Mouse (Mus musculus): ENCODE measurements at regions not wholly inside any gene's neighbourhood (a gene's known extent, or its start where the extent isn't known, plus 50 kb on each side); places are given as distances from the start of the nearest gene placed in this dataset.

GRCm38 (mm10) chrX:11585353-11585752 is 257.7 kb downstream of the H2al1j start:
- TF ChIP-seq CTCF (IDR thresholded peaks at IDR 0.05; ENCODE audit: control insufficient read depth, insufficient read depth, low read length) (no peak), POLR2A (IDR thresholded peaks at IDR 0.05; ENCODE audit: borderline replicate concordance, control insufficient read depth, low read depth, low read length) (no peak)
- WGBS = 43% methylated on average over 5 of the region's 5 CpGs
- Histone ChIP-seq H3K4me1 (ENCODE audit: control insufficient read depth, insufficient read depth, low read length) (no peaks in the 10 kb centered on the region), H3K4me3 (replicated peaks; ENCODE audit: control insufficient read depth, low read depth, low read length) (no peak overlapping the region), H3K27ac (ENCODE audit: control insufficient read depth, insufficient read depth, low read depth, low read length, poor library complexity) (no peak overlapping the region)

DNA sequence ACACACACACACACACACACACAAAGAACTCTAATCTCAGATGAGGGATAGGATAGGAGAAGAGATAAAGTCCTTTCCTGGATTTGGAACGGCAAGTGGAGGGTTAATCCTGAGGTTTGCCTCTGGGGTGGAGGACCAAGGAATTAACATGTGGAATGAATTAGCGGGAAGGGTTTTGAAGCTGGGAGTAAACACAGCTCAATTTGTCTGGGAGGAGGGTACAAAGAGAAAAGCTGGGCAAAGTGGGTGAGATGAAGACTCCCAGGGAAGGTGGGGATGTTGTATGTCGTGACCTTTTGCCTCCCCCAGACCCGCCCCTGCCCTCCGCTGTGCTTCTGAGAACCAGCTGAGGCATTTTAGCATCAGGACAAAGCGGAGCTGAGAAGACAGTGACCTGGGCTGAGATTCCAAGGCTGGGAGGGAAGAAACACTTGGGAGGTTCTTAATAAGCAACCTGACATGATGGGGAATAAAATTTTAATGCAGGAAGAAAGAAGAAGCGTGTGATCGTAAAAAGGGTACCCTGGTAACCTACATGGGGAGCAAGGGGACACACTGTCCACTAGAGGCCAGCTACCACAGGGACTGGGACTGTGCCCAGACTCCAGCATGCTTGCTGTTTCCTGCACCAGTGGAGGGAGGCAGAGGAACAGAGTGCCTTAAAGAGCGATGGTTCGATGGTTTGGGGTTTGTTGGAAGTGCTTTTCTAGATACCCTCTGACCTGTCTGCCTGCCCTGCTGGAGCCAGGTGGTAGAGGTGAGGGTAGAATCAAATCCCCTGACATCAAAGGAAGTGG is 264.0 kb downstream of the H2al1j start:
- WGBS = 71% methylated on average over 10 of the region's 10 CpGs
- no peak overlapping the region for H3K4me3 ChIP-seq (replicated peaks; ENCODE audit: control insufficient read depth, low read depth, low read length)
- no peak for TF ChIP-seq CTCF (IDR thresholded peaks at IDR 0.05; ENCODE audit: control insufficient read depth, insufficient read depth, low read length)
- TF ChIP-seq POLR2A (IDR thresholded peaks at IDR 0.05; ENCODE audit: borderline replicate concordance, control insufficient read depth, low read depth, low read length) = no peak

GRCm38 (mm10) chrX:11594542-11594941 is 266.9 kb downstream of the H2al1j start:
- H3K4me3 ChIP-seq (replicated peaks; ENCODE audit: control insufficient read depth, low read depth, low read length) = no peak overlapping the region
- WGBS = 15% methylated on average over 3 of the region's 3 CpGs
- no peaks in the 10 kb centered on the region for H3K4me1 ChIP-seq (ENCODE audit: control insufficient read depth, insufficient read depth, low read length)
- TF ChIP-seq CTCF (IDR thresholded peaks at IDR 0.05; ENCODE audit: control insufficient read depth, insufficient read depth, low read length) (no peak), POLR2A (IDR thresholded peaks at IDR 0.05; ENCODE audit: borderline replicate concordance, control insufficient read depth, low read depth, low read length) (no peak)
- no peak overlapping the region for H3K27ac ChIP-seq (ENCODE audit: control insufficient read depth, insufficient read depth, low read depth, low read length, poor library complexity)

More for the DNA sequence above, 264.0 kb downstream of the H2al1j start:
- Histone ChIP-seq H3K4me1 (ENCODE audit: control insufficient read depth, insufficient read depth, low read length) (no peaks in the 10 kb centered on the region), H3K27ac (ENCODE audit: control insufficient read depth, insufficient read depth, low read depth, low read length, poor library complexity) (no peak overlapping the region)

GRCm38 (mm10) chrX:11597548-11597947 is 269.9 kb downstream of the H2al1j start:
- Histone ChIP-seq H3K4me1 (ENCODE audit: control insufficient read depth, insufficient read depth, low read length) (no peaks in the 10 kb centered on the region), H3K4me3 (replicated peaks; ENCODE audit: control insufficient read depth, low read depth, low read length) (no peak overlapping the region), H3K27ac (ENCODE audit: control insufficient read depth, insufficient read depth, low read depth, low read length, poor library complexity) (no peak overlapping the region)
- TF ChIP-seq POLR2A (IDR thresholded peaks at IDR 0.05; ENCODE audit: borderline replicate concordance, control insufficient read depth, low read depth, low read length) (no peak), CTCF (IDR thresholded peaks at IDR 0.05; ENCODE audit: control insufficient read depth, insufficient read depth, low read length) (no peak)
- WGBS = 83% methylated on average over 7 of the region's 7 CpGs

DNA sequence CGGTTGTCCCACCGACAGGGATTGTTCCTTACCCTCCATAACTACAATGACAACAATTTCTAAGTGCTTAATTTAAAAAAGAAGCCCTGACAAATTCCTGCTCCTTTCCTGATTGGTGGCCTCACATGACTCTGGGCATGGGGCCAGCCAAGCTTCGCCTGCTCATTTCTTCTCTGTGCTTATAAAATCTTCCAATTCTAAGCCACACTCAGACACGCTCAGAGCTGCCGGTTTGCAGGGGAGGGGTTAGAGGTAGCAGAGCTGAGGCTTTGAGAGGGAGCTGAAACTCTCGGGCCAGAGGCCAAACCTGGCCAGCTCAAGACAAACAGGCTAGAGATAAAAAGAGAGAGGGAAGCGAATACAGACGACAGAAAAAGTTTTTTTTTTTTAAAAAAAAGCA is 286.6 kb downstream of the H2al1j start:
- WGBS = 29% methylated on average over 8 of the region's 8 CpGs

DNA sequence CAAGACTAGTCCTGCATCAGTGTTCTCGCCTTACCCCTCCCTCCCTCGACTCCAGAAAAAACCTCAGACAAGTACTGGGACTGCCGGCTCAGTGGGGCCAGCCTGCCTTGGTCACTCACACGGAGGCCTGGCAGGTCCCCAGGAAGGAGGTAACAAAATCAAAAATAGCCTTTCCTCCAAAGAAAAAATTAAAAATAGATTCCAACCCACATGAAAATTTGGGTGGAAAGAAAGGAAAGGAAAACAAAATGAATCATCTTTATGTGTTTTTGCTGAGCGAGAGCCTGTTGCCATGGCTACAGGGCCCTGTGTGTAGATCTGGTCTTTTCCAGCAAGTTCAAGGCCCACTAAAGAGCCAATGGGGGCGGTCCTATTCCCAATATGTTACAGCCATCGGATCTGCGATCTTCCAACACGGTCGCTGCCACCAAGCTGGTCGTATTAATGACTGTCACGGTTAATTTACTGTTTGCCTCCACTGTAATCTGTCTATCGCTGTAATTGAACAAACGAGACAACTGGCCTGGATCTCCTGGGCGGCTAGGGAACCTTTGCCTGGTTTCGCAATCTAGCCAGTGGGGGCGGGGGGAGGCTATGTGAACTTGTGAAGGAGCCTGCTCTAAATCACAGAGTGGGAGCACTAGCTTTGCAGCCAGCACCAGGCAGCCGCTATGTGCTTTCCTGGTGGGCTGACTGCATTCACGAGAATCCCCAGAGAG is 293.6 kb downstream of the H2al1j start:
- Histone ChIP-seq H3K27ac (ENCODE audit: control insufficient read depth, insufficient read depth, low read depth, low read length, poor library complexity) (no peak overlapping the region), H3K4me1 (ENCODE audit: control insufficient read depth, insufficient read depth, low read length) (no peaks in the 10 kb centered on the region), H3K4me3 (replicated peaks; ENCODE audit: control insufficient read depth, low read depth, low read length) (no peak overlapping the region)
- 63% methylated on average over 19 of the region's 19 CpGs for WGBS
- no peak for TF ChIP-seq POLR2A (IDR thresholded peaks at IDR 0.05; ENCODE audit: borderline replicate concordance, control insufficient read depth, low read depth, low read length)
- no peak for TF ChIP-seq CTCF (IDR thresholded peaks at IDR 0.05; ENCODE audit: control insufficient read depth, insufficient read depth, low read length)

More for the DNA sequence above, 286.6 kb downstream of the H2al1j start:
- TF ChIP-seq POLR2A (IDR thresholded peaks at IDR 0.05; ENCODE audit: borderline replicate concordance, control insufficient read depth, low read depth, low read length) (no peak), CTCF (IDR thresholded peaks at IDR 0.05; ENCODE audit: control insufficient read depth, insufficient read depth, low read length) (no peak)
- H3K4me1 ChIP-seq (ENCODE audit: control insufficient read depth, insufficient read depth, low read length) = no peaks in the 10 kb centered on the region
- H3K4me3 ChIP-seq (replicated peaks; ENCODE audit: control insufficient read depth, low read depth, low read length) = no peak overlapping the region
- H3K27ac ChIP-seq (ENCODE audit: control insufficient read depth, insufficient read depth, low read depth, low read length, poor library complexity) = no peak overlapping the region

- no peak for TF ChIP-seq POLR2A (IDR thresholded peaks at IDR 0.05; ENCODE audit: borderline replicate concordance, control insufficient read depth, low read depth, low read length)
- no peak for TF ChIP-seq CTCF (IDR thresholded peaks at IDR 0.05; ENCODE audit: control insufficient read depth, insufficient read depth, low read length)
- Histone ChIP-seq H3K27ac (ENCODE audit: control insufficient read depth, insufficient read depth, low read depth, low read length, poor library complexity) (no peak overlapping the region), H3K4me3 (replicated peaks; ENCODE audit: control insufficient read depth, low read depth, low read length) (no peak overlapping the region), H3K4me1 (ENCODE audit: control insufficient read depth, insufficient read depth, low read length) (no peaks in the 10 kb centered on the region)
- WGBS = 74% methylated on average over 10 of the region's 10 CpGs
Observed at GRCm38 (mm10) chrX:11626274-11626878, 298.8 kb downstream of the H2al1j start.

- H3K27ac ChIP-seq (ENCODE audit: control insufficient read depth, insufficient read depth, low read depth, low read length, poor library complexity) = no peak overlapping the region
- TF ChIP-seq CTCF (IDR thresholded peaks at IDR 0.05; ENCODE audit: control insufficient read depth, insufficient read depth, low read length) = no peak
- no peak for TF ChIP-seq POLR2A (IDR thresholded peaks at IDR 0.05; ENCODE audit: borderline replicate concordance, control insufficient read depth, low read depth, low read length)
- H3K4me1 ChIP-seq (ENCODE audit: control insufficient read depth, insufficient read depth, low read length) = no peaks in the 10 kb centered on the region; the same call in 1 of the 2 replicates
- 30% methylated on average over 2 of the region's 2 CpGs for WGBS
- no peak overlapping the region for H3K4me3 ChIP-seq (replicated peaks; ENCODE audit: control insufficient read depth, low read depth, low read length)
Observed at GRCm38 (mm10) chrX:11629362-11629761, 301.7 kb downstream of the H2al1j start.
